Mouse (Mus musculus) neural tube, embryonic 15.5 days (tissue): ENCODE measurements around the gene Cd2ap. TPM values are rescaled to one million over a fixed set of nuclear protein-coding genes. Genes with fewer than 3 reads are reported as not detected.

Experiments
- ATAC-seq: fragments of 200-750 bp; cut with Nextera tagmentation; 2 replicates; pipeline ENCODE4 v1.8.0; 2017; ENCODE audit warnings: mild to moderate bottlenecking, moderate TSS enrichment, moderate library complexity; ENCODE audit not compliant: low FRiP score
- H3K27ac ChIP-seq: fragments of 300-500 bp; sonication (generic); replicated peaks from 2 replicates; pipeline ENCODE4 v1.5.1; 2015; ENCODE audit warnings: mild to moderate bottlenecking, inconsistent platforms
- H3K27me3 ChIP-seq: fragments of 300-500 bp; sonication (generic); replicated peaks from 2 replicates; pipeline ENCODE4 v1.6.1; 2015; ENCODE audit warnings: inconsistent platforms
- H3K36me3 ChIP-seq: fragments of 300-500 bp; sonication (generic); 2 replicates; pipeline ENCODE4 v1.6.1; 2015; ENCODE audit warnings: inconsistent platforms
- H3K4me1 ChIP-seq: fragments of 300-500 bp; sonication (generic); 2 replicates; pipeline ENCODE4 v1.6.1; 2015; ENCODE audit warnings: inconsistent platforms
- H3K4me2 ChIP-seq: fragments of 300-500 bp; sonication (generic); 2 replicates; pipeline ENCODE4 v1.6.1; 2015; ENCODE audit warnings: inconsistent platforms, mild to moderate bottlenecking, moderate library complexity
- H3K4me3 ChIP-seq: fragments of 300-500 bp; sonication (generic); replicated peaks from 2 replicates; pipeline ENCODE4 v1.5.1; 2015; ENCODE audit warnings: mild to moderate bottlenecking, inconsistent platforms
- H3K9ac ChIP-seq: fragments of 300-500 bp; sonication (generic); replicated peaks from 2 replicates; pipeline ENCODE4 v1.6.1; 2015; ENCODE audit warnings: mild to moderate bottlenecking, inconsistent platforms
- H3K9me3 ChIP-seq: fragments of 300-500 bp; sonication (generic); replicated peaks from 2 replicates; pipeline ENCODE4 v1.6.1; 2016; ENCODE audit warnings: inconsistent platforms
- WGBS: fragments of 180-500 bp; shearing (Covaris S2); methylation state at CpG from one replicate; pipeline ENCODE4 v1.1.7; 2015; ENCODE audit warnings: mixed read lengths; 5-methylcytosine and 5-hydroxymethylcytosine counted together
- polyA plus RNA-seq: library from polyadenylated mRNA; unstranded; fragments of >200 nt; fragmentation: Nextera tagmentation; extraction: Ambion mirVana; gene quantifications from 2 replicates; pipeline ENCODE4 v1.2.1, GENCODE M21; 2015

The Cd2ap gene
- polyA plus RNA-seq, 1 experiment from 2014 or later = 8.0 TPM

DNA sequence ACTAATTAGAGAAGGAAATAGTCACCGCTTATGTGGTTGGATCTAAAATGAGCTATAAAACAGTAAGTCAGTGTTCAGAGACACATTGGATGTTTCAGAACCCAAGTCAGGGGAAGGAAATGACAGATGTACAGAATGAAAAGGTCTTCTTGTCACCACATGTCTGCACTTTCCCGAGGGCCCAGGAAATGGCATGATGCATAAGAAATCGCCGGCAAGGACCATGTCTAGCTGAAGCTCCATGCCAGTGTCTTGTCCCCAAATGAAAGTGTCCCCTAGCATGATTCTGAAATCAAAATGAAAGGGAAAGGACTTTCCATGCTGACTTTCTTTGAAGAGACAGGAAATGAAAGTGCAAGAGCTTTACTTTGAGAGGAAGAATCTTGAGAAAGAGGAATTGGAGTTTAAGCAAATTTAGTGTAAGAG lies 10.8 kb upstream of the Cd2ap start:
- Histone ChIP-seq H3K27me3 (no peaks in the 10 kb centered on the region), H3K9me3 (no peaks in the 10 kb centered on the region), H3K27ac (no peak overlapping the region), H3K9ac (no peak overlapping the region), H3K4me1 (no peaks in the 10 kb centered on the region), H3K36me3 (no peaks in the 10 kb centered on the region), H3K4me2 (no peak overlapping the region), H3K4me3 (no peak overlapping the region)
- WGBS = 84% methylated on average over 4 of the region's 4 CpGs
- ATAC-seq = no peak

DNA sequence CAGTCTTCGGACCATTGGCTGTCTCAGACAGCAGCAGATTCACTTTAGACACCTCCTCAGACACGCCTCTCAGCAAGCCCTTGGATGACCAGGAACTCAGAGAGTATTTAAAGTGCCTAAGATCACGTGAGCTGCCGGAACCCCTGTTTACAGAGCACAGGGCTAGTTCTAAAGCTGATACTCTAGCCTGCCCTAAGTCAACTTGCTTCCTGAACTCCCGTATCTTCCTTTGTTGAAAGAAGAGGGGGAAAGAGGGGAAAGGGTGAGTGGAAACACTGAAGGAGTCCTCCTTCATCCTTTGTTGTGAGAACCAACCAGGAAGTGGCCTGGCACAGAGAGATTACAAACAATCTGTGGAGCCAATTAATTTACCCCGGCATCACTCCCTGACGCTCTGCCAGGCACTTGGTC lies 8.6 kb upstream of the Cd2ap start:
- no peak overlapping the region for H3K27ac ChIP-seq
- ATAC-seq = no peak
- no peaks in the 10 kb centered on the region for H3K4me1 ChIP-seq
- H3K9me3 ChIP-seq = no peaks in the 10 kb centered on the region
- no peak overlapping the region for H3K4me3 ChIP-seq
- no peak overlapping the region for H3K9ac ChIP-seq
- no peaks in the 10 kb centered on the region for H3K27me3 ChIP-seq
- H3K4me2 ChIP-seq = no peak overlapping the region
- WGBS = 76% methylated on average over 7 of the region's 7 CpGs
- H3K36me3 ChIP-seq = no peaks in the 10 kb centered on the region

DNA sequence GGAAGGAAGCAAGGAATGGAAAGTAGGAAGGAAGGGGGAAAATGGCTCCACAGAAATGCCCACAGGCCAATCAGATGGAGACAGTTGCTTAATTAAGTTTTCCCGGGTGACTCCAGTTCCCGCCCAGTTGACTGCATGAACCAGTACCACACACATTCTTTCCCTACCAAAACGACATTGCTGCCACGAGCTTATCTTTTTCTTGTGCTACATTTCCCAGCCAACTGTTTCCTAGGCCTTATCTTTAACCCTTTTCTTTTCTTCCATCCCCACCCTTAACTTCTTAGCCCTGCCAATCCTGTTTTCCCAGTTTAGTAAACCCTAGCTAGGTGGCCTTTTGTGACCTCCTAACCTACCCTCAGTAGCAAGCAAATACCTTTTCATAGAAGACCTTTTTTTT lies 7.9 kb upstream of the Cd2ap start:
- no peak overlapping the region for H3K9ac ChIP-seq
- H3K4me2 ChIP-seq = no peak overlapping the region
- H3K4me3 ChIP-seq = no peak overlapping the region
- H3K9me3 ChIP-seq = no peaks in the 10 kb centered on the region
- H3K27ac ChIP-seq = no peak overlapping the region
- no peak for ATAC-seq
- no peaks in the 10 kb centered on the region for H3K4me1 ChIP-seq
- 82% methylated on average over 4 of the region's 4 CpGs for WGBS
- H3K36me3 ChIP-seq = no peaks in the 10 kb centered on the region
- H3K27me3 ChIP-seq = no peaks in the 10 kb centered on the region

DNA sequence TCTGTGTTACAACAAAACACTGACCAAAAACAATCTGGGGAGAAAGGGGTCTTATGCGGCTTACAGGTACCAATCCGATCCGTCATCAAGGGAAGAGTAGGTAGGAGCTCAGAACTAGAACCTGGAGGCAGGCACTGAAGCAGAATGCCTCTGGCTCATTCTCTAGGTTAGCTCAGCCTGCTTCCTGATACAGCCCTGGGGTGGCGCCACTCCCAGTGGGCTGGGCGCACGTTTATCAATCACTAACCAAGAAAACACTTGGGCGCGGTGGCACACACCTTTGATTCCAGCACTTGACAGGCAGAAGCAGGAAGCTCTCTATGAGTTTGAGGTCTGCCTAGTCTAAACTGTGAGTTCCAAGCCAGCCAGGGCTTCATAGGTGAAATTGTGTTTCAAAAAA lies 7.3 kb upstream of the Cd2ap start:
- Histone ChIP-seq H3K27ac (no peak overlapping the region), H3K27me3 (no peaks in the 10 kb centered on the region), H3K36me3 (no peaks in the 10 kb centered on the region), H3K4me3 (no peak overlapping the region), H3K9ac (no peak overlapping the region), H3K4me2 (no peak overlapping the region), H3K9me3 (no peaks in the 10 kb centered on the region), H3K4me1 (no peaks in the 10 kb centered on the region)
- ATAC-seq = no peak
- WGBS = 91% methylated on average over 8 of the region's 8 CpGs

DNA sequence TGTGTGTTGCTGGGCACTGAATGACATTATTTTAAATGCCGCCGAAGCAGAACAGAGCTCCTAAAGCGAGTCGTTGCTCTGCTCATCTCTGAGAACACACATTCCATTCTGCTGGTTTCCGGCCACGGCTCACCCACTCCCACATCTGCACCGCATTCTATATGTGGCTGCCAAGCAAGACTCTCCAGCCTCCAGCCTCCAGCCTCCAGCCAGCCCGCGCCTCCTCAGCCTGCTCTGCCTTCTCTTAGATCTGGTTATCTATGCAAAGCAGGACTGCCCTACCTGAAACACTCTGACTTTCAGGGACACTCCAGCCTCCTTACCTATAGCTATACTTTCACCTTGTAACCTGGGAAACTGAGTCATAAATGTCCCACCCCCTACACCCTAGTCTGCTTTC lies 6.8 kb upstream of the Cd2ap start:
- no peak overlapping the region for H3K4me2 ChIP-seq
- H3K27ac ChIP-seq = no peak overlapping the region
- no peak overlapping the region for H3K9ac ChIP-seq
- no peaks in the 10 kb centered on the region for H3K36me3 ChIP-seq
- no peak overlapping the region for H3K4me3 ChIP-seq
- H3K4me1 ChIP-seq = no peaks in the 10 kb centered on the region
- H3K9me3 ChIP-seq = no peaks in the 10 kb centered on the region
- WGBS = 79% methylated on average over 9 of the region's 9 CpGs
- no peak for ATAC-seq
- no peaks in the 10 kb centered on the region for H3K27me3 ChIP-seq

DNA sequence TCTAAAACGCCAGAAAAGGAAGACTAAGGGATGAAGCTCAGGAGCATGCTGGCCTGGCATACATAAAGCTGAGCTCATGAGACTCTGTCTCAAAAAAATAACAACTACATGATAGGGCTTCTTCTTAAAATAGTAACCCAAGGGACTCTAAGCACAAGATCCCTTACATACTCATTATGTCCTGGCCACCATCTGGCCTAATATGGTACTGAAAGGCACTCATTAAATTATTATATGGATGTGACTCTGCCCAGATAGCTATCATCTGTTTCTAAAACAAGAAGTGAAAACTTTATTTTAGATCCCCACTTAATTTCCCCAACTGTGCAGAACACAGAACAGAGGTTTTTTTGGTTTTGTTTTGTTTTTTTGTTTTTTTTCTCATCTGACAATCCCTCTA lies 6.4 kb upstream of the Cd2ap start:
- no peak for ATAC-seq
- Histone ChIP-seq H3K4me3 (no peak overlapping the region), H3K4me1 (no peaks in the 10 kb centered on the region), H3K27me3 (no peaks in the 10 kb centered on the region), H3K9ac (no peak overlapping the region), H3K36me3 (no peaks in the 10 kb centered on the region), H3K27ac (no peak overlapping the region), H3K9me3 (no peaks in the 10 kb centered on the region), H3K4me2 (no peak overlapping the region)
- 90% methylated on average over 1 of the region's 1 CpGs for WGBS

DNA sequence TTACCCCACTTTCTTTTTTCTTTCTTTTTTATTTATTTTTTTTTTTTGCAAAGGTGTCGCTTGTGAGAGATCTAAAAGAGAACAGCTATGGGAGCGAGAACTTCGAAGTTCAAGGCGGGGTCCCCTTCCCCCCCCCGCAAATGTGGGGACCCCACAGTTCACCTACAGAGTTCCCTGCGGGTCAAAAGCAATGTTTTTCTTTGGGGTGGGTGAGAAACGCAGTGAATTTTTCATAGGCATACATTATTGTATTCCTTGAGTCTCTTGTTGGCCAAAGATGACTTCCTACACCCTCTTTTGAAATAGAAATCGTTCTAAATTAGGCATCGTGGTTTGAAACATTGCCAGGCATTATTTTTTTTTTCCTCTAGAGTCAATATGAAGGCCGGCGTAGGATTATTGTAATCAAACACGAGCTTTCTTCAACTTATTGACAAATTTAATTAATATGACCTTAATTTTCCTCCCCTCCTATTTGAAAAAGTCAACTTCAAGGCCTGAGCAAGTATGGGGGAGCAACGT lies 500 bp upstream of the Cd2ap start:
- peak overlapping the region; percentile 94 for H3K27ac ChIP-seq

DNA sequence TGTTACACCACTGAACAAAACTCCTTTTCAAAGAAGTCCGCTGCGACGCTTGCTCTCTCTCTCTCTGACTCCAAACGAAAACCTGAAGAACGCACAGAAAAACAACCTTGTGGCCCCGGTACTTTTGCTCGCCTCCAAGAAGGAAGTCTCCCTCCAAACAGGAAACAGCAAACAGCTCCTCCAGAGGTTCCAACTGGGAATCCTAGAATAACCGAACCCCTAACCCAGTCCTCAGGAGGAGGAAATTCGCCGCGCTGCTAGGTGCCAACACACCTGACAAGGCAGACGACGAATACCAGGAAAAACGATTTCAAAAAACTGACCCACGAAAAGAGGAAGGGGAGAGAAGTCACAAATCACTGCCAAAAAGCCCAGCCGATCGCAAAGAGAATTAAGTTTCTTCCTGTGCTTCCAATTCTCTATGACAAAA lies 879 bp downstream of the Cd2ap start:
- Histone ChIP-seq H3K27me3 (no peaks in the 10 kb centered on the region), H3K36me3 (no peaks in the 10 kb centered on the region), H3K4me1 (peaks cover 16% of the 10 kb centered on the region), H3K9ac (peak overlapping the region; percentile 99), H3K4me2 (peak overlapping the region; percentile 67), H3K27ac (peak overlapping the region; percentile 94; the same call in 1 of the 2 replicates), H3K9me3 (no peaks in the 10 kb centered on the region), H3K4me3 (peak overlapping the region; percentile 97)
- 0% methylated on average over 17 of the region's 17 CpGs for WGBS
- ATAC-seq = peak; percentile 40; the same call in 1 of the 2 replicates

More for the DNA sequence above, 500 bp upstream of the Cd2ap start:
- Histone ChIP-seq H3K27me3 (no peaks in the 10 kb centered on the region), H3K9ac (peak overlapping the region; percentile 99), H3K4me3 (peak overlapping the region; percentile 97), H3K9me3 (no peaks in the 10 kb centered on the region), H3K36me3 (no peaks in the 10 kb centered on the region), H3K4me1 (peaks cover 16% of the 10 kb centered on the region), H3K4me2 (peak overlapping the region; percentile 67)
- WGBS = 33% methylated on average over 13 of the region's 13 CpGs
- ATAC-seq = no peak

DNA sequence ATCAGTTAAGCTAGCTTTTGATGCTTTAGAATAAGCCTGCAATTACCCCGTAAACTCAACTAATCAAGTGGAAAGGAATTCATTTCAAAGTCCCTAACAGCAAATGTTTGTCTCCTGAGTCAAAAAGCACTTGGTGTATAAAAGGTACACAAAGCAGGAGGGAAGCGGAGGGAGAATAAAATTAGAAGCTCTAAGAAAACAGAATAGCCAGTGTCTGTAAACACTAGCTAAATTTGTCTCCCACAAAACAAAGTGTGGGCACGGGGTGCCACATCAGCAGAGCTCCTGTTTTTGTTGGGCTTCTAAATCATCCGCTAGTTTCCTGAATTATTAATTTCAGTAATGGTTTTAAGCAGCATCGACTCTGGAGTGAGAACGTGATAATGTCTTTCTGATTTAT lies 1.4 kb downstream of the Cd2ap start:
- peak overlapping the region; percentile 67 for H3K4me2 ChIP-seq
- H3K9me3 ChIP-seq = no peaks in the 10 kb centered on the region
- H3K27me3 ChIP-seq = no peaks in the 10 kb centered on the region
- H3K27ac ChIP-seq = no peak overlapping the region
- H3K4me1 ChIP-seq = peaks cover 16% of the 10 kb centered on the region
- 5% methylated on average over 6 of the region's 6 CpGs for WGBS
- H3K9ac ChIP-seq = 0 out of 2 replicates have a peak overlapping the region, but pooled peaks have one; percentile 42
- ATAC-seq = no peak
- no peaks in the 10 kb centered on the region for H3K36me3 ChIP-seq
- H3K4me3 ChIP-seq = peak overlapping the region; percentile 97

DNA sequence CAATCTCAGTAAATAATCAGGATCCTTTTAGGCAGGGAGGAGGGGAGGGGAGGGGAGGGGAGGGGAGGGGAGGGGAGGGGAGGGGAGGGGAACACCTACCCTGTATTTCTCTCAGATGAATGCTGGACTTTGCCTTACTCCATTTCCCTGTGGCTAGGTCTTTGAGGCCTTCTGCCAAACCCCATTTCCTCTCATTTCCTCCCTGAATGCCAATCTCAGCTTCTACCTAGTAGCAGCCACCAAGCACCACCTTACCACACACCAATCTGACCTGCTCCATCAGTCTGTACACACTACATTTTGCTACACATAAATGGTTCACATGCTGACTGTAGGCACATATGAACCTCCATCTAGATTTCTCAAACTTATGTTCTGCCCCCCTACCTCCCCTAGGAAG lies 6.0 kb downstream of the Cd2ap start:
- no peak overlapping the region for H3K4me3 ChIP-seq
- no peaks in the 10 kb centered on the region for H3K9me3 ChIP-seq
- H3K9ac ChIP-seq = no peak overlapping the region
- no peak overlapping the region for H3K4me2 ChIP-seq
- ATAC-seq = no peak
- H3K27ac ChIP-seq = no peak overlapping the region
- peaks cover 16% of the 10 kb centered on the region for H3K4me1 ChIP-seq
- H3K36me3 ChIP-seq = no peaks in the 10 kb centered on the region
- H3K27me3 ChIP-seq = no peaks in the 10 kb centered on the region

DNA sequence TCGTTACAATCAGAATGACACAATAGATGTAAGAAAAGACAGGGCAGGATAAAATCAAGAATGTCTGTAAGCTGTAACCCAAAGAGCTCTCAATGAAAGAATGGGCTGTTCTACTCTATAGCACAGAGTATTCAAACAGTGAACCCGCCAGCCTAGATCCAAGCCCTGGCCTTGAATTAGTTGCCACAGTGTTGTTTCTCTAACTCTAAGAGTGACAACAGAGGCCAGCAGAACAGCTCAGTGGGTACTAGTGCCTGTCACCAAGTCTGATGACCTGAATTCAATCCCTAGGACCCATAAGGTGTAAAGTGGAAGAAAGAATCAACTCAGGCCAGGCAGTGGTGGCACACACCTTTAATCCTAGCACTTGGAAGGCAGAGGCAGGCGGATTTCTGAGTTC lies 13.3 kb downstream of the Cd2ap start:
- ATAC-seq = no peak
- 86% methylated on average over 3 of the region's 3 CpGs for WGBS
- H3K4me1 ChIP-seq = no peaks in the 10 kb centered on the region
- H3K9ac ChIP-seq = no peak overlapping the region
- no peak overlapping the region for H3K4me3 ChIP-seq
- H3K27ac ChIP-seq = no peak overlapping the region
- H3K36me3 ChIP-seq = no peaks in the 10 kb centered on the region
- no peaks in the 10 kb centered on the region for H3K27me3 ChIP-seq
- no peak overlapping the region for H3K4me2 ChIP-seq
- no peaks in the 10 kb centered on the region for H3K9me3 ChIP-seq

DNA sequence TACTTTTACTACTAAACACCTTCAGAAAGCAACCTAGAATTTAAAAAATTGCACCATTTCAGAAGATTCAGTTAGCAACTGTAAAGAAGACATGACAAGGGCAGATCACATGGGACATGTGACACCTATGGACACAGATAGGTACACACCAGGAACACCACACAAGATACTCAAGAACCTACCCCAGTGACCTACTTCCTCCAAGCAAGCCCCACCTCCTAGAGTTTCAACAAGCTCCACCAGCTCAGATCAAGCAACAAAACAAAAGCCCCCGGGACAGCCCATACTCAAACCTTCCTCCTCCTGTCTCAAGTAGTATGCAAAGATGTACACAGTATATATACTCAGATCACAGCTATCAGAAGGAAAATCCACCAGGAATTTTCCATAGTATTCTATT lies 16.1 kb downstream of the Cd2ap start:
- no peak for ATAC-seq
- WGBS = 87% methylated on average over 1 of the region's 1 CpGs
- H3K9me3 ChIP-seq = no peaks in the 10 kb centered on the region

DNA sequence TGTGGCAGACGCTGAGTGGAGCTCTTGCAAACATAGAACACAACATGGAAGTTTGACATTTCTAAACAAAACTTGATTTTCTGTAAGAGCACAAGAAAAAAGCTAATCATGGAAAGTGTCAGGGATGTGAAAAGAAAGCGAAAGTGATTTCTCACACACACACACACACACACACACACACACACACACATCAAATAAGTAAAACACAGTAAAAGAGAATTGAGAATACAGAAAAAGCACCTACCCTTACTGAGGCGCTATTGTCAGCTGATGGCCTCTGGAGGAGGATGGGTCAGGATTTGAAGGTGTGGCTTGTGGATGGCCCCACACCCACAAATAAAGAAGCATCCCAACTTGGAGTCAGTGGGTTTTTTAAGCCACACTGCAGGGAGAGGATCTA lies 19.0 kb downstream of the Cd2ap start:
- no peaks in the 10 kb centered on the region for H3K36me3 ChIP-seq
- H3K9ac ChIP-seq = no peak overlapping the region
- H3K9me3 ChIP-seq = no peaks in the 10 kb centered on the region
- ATAC-seq = no peak
- no peaks in the 10 kb centered on the region for H3K4me1 ChIP-seq
- 86% methylated on average over 3 of the region's 3 CpGs for WGBS
- no peaks in the 10 kb centered on the region for H3K27me3 ChIP-seq
- H3K27ac ChIP-seq = no peak overlapping the region
- no peak overlapping the region for H3K4me2 ChIP-seq
- no peak overlapping the region for H3K4me3 ChIP-seq

More for the DNA sequence above, 16.1 kb downstream of the Cd2ap start:
- no peaks in the 10 kb centered on the region for H3K36me3 ChIP-seq
- no peaks in the 10 kb centered on the region for H3K27me3 ChIP-seq
- no peak overlapping the region for H3K4me3 ChIP-seq
- H3K9ac ChIP-seq = no peak overlapping the region
- no peak overlapping the region for H3K4me2 ChIP-seq
- H3K4me1 ChIP-seq = no peaks in the 10 kb centered on the region
- no peak overlapping the region for H3K27ac ChIP-seq
